In the genomic region with DNA sequence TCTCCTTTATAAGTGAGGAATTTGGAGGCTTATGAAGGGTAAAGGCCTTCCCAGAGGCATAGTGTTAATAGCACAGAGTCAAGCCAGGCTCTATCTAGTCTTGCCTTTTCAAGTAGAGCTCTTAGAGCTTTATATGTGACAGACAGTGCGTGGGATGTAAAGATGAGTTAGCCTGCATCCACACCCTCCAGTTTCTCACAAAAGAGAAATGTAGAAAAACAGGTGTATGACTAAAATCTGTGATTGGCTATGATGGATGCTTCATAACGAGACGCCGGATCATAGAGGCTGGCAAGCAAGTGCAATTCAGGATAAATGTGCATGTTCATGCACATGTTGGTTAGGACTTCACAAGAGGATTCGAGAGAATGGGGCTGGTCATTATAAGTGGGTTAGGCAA, we compare ENCODE assay signal across 28 mouse cellular contexts.
DNase-seq lines count a peak whose midpoint lies in the region; ATAC-seq and TF ChIP-seq lines count a peak whose summit lies in the region.
"Had no signal": no experiment of that assay in that cellular context is flagged by ENCODE, and none has a peak within 500 bp of the region (broad histone marks: within the 10 kb centered on the region; RNA-seq: fewer than 3 reads in every experiment).

No protein-coding gene starts in this region.

- no peak for TF ChIP-seq CTCF in layer of hippocampus, adult 2 months (conservative IDR thresholded peaks at IDR 0.05)

- peak overlapping the region; percentile 40; the same call in 1 of the 2 replicates for H3K27ac ChIP-seq in layer of hippocampus, adult 2 months
- H3K27ac ChIP-seq: embryonic facial prominence, embryonic 13.5 days; embryonic facial prominence, embryonic 15.5 days; forebrain, embryonic 10.5 days; forebrain, embryonic 12.5 days had no signal

- DNase-seq in frontal cortex, postnatal 14 days (ENCODE audit: low spot score in 2 of 2), result no peak
- no peak for DNase-seq in layer of hippocampus, adult 2 months (ENCODE audit: low spot score in 2 of 2)
- DNase-seq in layer of hippocampus, adult 9-11 months, result no peak
- DNase-seq in right cerebral cortex, adult 18-20 months, result peak; percentile 37
- DNase-seq in right cerebral cortex, postnatal 25 days, result no peak
- no peak for DNase-seq in cerebellum, postnatal 4 days (ENCODE audit: low spot score in 2 of 2)
- DNase-seq: adrenal gland, adult 8-10 months; adrenal gland, postnatal 14 days; adrenal gland, postnatal 36 days; B cell, adult 2 months; cerebellum, adult 11 months; cerebellum, adult 18-20 months; cerebellum, adult 8-10 months; cerebellum, adult 9-11 months; cerebellum, postnatal 14 days; cerebellum, postnatal 36 days; embryo, embryonic 11 days had no signal

- peak; percentile 34 for ATAC-seq in frontal cortex, adult (ENCODE audit: low TSS enrichment)
- ATAC-seq: activated CD4-positive, CD25-positive, alpha-beta regulatory T cell, adult 4 months; CD4-positive, CD25-positive, alpha-beta regulatory T cell, adult 4 months; forebrain, embryonic 14.5 days; forebrain, embryonic 16.5 days; Patski had no signal

- H3K4me3 ChIP-seq in layer of hippocampus, adult 2 months, result no peak overlapping the region
- H3K4me3 ChIP-seq: embryonic facial prominence, embryonic 13.5 days; embryonic facial prominence, embryonic 15.5 days; erythroblast, embryonic 14.5 days; forebrain, embryonic 10.5 days; forebrain, embryonic 12.5 days had no signal
